Mouse (Mus musculus): ENCODE results near the gene Larp4b.

Gene Larp4b

DNA sequence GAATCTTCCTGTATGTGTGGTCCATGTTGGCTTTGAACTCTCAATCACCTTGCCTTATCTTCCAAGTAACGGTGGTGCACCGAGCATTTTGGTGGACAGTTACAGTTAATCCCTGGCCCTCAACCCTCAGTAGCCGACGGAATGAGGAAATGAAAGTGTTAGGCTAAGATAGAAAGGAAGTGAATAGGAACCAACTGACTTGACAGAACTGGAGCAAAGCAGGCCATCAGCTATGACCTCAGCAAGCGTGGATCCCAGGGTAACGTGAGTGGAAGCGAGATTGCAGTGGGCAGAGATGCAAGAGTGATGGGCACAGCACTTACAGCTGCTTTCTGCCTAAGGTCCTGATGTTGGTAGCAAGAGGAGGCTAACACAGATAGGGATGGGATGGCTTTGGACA is 31.5 kb downstream of the Larp4b start:
- DNase-seq = no peak

GRCm38 (mm10) chr13:9127715-9128114 is 34.0 kb downstream of the Larp4b start:
- no peak for DNase-seq

DNA sequence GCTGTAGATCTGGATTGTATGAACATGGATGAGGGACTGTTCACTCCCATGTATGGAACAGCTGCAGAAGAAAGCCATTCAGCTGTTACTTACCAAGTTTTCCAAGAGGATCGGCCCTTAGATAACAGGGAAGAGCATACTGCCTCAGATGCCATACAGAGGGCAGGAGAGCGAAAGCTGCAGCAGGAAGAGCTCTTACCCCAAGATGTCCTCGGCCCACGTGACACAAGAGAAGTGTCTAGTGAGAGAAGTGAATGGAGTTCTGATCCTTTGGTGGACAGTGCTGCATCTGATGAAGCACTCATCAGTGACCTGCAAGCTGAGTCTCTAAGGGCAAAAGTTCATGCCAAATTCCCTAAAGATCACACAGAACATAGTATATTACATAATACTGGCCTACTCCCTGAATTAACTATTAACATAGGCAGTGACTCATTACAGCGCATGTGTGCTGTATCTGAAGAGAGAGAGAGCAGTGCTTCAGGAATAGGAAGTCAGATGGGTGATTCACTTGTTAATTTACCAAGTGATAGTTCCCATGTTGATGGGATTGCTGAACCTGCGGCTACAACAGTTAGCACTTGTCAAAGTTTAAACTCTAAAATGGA is 35.1 kb downstream of the Larp4b start:
- DNase-seq = no peak

DNA sequence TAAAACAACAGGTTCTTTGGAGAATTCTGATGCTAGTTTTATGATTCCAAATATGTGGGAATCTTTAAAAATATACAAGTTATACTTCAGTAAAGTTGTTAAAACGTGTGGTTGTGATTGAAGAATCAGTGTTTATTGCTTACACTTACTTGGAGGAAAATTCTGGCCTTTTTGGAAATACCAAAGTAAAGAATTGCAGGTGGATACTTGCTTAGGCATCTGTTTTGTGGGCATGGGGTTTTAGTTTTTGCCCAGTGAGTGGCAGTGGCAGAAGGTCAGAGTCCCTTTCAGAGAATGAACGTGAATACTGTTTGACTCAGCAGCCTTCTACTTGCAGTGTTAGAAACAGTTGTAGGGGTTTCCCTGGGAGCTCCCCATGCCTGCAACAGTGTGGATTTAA is 40.7 kb downstream of the Larp4b start:
- no peak for DNase-seq

- no peak for DNase-seq
Measured at GRCm38 (mm10) chr13:9136088-9136487, 42.4 kb downstream of the Larp4b start.

DNA sequence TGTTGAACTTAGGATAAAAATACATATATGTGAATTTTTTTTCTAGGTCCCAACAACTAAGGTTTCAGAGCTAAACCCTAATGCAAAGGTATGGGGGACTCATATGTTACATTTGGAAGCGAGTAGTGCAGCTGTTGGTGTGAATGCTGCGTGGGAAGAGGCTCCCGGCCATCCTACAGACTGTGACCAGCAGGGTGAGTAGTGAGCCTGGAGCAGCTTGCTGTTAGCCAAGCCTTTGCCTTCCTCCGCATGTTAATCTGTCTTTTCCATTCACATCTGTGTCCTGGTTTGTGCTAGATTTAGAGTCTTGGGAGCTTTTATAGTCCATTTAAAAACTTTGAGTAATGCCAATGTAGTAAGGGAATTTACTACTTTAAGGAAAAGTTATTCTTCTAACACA is 43.1 kb downstream of the Larp4b start:
- DNase-seq = peak; percentile 10

DNA sequence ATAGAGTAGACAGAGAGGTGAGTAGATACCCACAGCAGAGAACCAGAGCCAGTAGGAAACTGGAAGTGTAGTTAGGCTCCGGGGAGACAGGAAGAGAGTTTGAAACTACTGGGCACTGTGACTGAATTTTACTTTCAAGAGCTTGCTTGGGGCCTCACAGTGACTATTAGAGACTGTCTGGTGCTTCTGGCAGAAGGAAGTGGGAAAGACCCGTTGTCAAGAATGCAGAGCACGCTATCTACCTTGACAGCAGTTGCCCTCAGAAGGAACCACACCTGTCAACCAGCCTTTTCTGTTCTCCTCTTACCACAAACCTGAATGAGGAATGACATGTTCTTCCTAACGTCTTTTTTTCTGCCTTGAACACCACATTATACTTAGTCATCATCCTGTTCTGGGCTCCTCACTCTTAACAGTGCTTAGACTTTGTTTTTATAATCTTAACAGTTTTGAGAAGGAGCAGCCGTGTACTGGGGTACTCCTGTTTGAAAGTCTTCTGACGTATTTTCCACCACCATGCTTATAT is 45.8 kb downstream of the Larp4b start:
- DNase-seq = no peak

- DNase-seq = no peak
Measured at GRCm38 (mm10) chr13:9140204-9140603, 46.5 kb downstream of the Larp4b start.

DNA sequence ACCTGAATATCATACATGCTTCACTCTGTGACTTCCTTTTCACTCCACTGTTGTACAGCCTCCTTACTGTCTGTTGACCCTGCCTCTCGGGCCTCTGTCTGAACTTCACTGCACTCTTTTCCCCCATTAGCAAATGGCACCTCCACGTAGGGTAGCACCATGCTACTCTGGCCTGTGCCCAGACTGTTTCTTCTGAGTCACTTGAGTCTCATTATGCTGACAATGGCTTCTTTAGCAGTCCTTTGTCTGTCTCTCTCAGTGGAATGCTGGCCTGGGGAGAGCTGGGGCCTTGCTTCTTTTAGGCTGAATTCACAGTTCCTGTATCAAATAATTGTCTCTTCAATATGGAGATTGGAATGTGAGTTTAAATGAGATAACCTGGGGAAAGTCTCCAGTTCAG is 48.7 kb downstream of the Larp4b start:
- DNase-seq = no peak

DNA sequence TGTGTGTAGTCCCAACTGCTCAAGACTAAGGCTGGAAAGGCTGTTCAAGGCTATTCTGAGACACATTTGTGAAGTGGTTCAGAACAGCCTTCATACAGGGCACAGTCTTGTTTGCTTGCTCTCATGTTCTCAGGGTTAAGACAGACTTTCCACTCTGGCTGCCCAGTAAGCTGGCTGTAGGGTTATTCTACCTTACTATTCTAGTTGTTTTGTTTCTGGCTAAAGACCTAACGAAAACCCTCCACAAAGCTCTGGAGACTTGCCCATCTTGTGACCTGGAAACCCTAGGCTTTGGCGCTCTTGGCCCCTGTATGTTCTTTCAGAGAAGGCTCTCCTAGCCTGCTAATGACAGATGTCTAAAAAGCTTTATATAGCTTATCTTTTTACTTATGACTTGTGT is 55.1 kb downstream of the Larp4b start:
- DNase-seq = no peak

DNA sequence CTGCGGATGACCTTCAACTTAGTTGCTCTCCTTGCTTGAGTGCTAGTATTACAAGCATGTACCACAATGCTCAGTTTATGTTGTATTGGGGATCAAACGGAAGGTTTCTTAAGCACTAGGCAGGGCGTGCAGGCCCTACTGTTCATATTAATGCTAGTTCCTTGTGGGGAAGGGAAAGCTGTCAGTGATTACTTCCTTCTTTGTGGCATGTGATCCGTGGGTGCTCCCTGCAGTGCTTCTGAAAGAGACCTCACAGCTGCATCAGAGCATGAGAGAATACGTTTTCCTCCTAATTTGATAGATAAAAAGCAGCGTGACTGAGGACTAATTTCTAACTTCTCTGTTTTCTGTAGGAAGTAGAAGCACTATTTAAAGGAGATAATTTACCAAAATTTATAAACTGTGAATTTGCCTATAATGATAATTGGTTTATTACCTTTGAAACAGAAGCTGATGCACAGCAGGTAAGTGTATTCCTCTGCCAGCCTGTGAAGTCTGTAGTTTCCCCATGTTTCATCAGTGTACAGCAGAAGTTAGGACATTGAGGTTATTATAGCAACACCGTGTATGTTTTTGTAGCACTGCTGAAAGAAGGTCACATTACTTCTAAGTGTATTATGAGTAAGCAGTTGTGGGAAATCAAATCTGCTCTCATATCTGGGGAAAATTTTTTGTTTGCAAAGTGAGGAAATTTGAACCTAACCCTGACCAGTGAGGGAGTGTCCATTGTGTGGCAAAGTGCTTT is 56.0 kb downstream of the Larp4b start:
- DNase-seq = no peak

GRCm38 (mm10) chr13:9151100-9151499 is 57.4 kb downstream of the Larp4b start:
- DNase-seq = no peak

DNA sequence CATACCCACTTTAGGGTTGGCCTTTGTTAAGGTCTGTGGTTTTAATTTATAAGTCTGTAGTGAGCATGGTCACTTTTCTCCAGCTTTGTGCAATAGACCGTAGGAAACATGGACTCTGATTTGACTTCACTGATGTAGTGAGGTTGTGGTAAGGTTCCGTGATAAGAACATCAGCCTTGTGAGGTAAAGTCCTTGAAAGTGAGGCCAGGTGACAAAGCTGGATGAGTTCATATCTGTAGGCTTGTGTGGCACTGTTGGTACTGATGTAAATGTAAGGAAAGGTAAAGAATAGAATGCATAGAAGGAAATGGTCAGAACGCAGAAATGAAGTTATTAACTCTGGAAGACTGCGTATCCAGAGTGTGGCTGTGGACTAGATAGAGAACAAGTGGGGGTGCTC is 57.9 kb downstream of the Larp4b start:
- no peak for DNase-seq

- DNase-seq = no peak
Measured at GRCm38 (mm10) chr13:9152267-9152666, 58.6 kb downstream of the Larp4b start.

DNA sequence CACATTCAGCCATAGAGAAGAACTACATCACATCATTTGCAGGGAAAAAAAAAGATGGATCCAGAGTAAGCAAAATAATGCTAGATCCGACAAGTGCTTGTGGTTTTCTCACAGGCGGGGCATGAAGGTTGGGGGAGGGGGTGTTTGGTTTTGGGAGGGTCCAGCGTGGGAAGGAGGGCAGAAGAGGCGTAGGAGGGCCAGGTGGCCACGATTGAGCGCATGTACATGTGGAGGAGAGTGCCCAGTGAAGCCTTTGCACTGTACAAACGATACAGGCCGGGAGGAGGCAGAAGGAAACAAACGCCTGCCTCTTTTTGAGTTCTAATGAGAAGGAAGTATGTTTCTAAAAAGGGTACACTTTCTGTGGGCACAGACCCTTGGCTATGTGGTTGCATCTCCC is 60.1 kb downstream of the Larp4b start:
- DNase-seq = no peak

DNA sequence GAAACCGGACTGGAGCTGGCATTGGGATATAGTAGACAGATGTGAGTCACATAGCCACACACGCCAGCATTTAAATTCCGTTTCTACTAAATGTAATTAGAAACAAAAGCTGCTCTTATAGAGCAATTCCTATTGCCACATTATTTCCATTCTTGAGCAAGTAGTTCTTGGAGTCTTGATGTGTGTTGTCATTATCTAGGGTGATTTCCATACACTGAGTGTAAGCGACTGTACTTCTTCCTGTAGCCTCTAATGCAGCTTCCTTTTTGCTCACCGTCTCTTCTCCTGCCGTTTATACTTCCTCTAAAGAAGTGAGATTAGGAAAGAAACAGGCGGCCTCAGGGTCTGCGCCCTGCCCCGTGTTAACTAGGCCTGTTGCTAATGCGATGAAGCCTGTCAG is 65.6 kb downstream of the Larp4b start:
- DNase-seq = no peak

DNA sequence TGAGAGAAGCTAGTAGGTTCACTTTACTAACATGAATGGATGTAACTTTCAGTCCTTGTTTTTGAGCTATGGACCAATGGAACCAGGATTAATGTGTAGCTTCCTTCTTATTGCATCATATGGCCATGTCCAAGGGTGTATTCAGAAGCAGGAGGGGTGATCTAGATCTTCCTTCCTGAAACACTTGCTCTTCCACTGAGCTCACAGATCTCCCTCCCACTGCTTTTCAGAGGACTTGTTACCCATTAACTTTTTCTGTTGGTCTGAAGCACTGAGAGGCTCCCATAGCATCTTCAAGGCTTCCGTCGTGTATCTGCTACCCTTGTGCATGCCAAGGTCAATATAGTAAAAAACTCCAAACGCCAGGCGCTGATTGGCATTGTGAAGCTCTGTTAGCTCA is 69.2 kb downstream of the Larp4b start:
- DNase-seq = no peak

DNA sequence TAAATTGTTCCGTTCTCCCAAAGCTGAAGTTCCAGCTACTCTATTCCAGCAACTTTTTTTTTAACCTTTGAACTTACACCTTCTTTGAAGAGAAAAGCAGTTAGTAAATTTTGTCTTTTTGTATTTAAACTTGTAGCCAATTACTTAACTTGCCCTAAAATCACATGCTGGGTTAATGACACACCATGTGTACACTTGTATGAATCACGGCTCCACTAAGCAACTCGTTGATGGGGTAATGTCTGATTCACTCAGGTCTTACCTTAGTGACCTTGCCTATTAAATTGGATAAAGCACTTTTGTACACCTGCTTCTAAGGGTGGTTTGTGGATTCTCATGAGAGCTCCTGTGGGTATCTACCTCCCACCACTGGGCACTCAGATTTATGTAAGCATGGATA is 74.2 kb downstream of the Larp4b start:
- no peak for DNase-seq

DNA sequence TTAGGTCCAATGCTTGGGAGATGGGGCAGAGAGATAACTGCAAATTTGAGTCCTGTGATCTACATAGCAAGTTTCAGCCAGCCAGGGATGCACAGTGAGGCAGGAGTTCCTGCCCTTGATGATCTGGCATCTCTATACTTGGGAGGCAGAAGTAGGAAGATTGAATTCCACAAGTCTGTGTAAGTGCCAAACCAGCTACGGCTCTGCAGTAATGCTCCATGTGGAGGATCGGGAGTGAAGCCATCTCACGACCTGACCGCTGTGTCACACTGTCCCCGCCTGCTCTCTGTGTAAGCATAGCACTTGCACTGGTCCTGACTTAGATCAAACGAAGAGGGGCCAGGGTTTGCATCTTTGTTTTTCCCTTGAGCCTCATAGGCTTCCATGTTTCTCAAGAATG is 75.9 kb downstream of the Larp4b start:
- no peak for DNase-seq

GRCm38 (mm10) chr13:9170726-9171125 is 77.0 kb downstream of the Larp4b start:
- no peak for DNase-seq

GRCm38 (mm10) chr13:9173414-9173813 is 79.7 kb downstream of the Larp4b start:
- no peak for DNase-seq

DNA sequence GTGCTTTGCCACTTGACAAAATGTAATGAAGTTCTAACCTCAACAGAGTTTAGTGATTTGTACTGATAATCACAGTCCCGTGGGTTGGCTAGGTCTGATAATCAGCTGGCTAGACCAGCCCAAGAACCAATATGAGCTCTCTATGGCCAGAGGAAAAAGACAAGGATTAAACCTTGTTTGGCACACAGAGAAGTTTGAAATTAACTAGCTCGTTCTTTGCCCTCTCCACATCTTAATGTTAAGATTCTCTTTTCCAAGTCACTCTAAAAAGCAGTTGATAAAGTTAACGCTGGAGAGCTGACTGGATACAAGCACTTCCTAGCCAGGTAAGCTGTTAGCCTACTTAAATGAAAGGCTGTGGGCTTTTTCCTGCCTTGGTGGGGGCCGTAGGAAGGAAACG is 81.5 kb downstream of the Larp4b start:
- DNase-seq = no peak

GRCm38 (mm10) chr13:9178270-9178669 is 84.6 kb downstream of the Larp4b start:
- no peak for DNase-seq

DNA sequence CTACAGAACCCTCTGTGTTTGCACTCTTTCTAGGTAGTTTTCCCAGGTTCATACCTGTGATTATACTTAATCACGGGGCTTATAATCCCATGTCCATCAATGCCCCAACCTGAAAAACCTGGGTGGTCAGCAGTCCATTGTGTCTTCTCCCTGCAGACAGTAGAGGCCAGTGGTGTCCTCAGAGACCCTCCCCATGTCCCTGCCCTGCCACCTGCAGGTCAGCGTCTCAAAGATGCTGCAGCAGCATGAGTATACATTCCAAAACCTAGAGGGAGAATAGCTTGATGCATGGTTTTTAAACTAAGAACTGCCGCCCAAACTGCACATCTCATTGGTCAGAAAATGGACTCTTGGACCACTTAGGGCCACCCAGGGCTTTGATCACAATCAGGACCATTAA is 85.0 kb downstream of the Larp4b start:
- no peak for DNase-seq

DNA sequence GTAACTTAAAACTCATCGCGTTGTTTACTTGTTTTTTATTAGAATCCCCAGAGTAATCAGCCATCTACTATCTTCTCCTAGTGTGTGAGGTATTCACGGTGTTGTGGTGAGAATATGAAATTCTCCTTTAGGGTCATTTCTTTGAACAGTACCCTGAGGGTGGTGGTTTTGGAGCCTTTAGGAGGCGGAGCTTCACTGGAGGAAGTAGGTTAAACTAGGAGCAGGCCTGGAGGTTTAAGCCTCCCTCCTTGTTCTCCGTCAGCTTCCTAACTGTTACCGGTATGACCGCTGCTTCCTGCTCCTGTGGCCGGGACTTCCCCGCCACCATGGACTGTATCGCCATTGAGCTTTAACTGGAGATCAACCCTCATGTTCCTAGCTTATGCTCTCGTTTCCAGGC is 86.5 kb downstream of the Larp4b start:
- DNase-seq = no peak
